Mouse (Mus musculus) natural killer cell, adult 2 months (primary cell): ENCODE data around the gene Gramd2.
A peak's percentile ranks its signal among the peaks of the same experiment; 100 is the strongest.

Source experiments
- DNase-seq, 2 experiments: peaks; one replicate each; pipeline ENCODE4 v3.0.0; 2022; ENCODE audit warnings: low spot score in 2 of 2

The Gramd2 gene

GRCm38 (mm10) chr9:59679678-59680533 lies at the start of gene Gramd2:
Gramd2 (plus strand) TSS chr9:59680144.
- no peak for DNase-seq

DNA sequence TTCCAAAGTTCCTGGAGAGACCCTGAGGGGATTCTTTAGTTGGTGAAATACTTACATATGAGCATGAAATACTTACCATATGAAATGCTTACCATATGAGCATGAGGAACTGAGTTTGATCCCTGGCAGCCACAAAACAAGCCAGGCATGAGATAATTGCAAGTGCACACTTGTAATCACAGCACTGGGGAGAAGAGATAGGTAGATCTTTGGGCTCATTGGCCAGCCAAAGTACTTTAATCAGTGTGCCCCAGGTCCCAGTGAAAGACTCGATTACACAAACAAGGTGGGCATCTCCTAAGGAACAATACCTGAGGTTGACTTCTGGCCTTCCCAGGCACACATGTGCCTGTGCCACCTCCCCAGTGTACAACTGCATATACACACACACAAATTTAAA lies 41.6 kb upstream of the Gramd2 start:
- DNase-seq, result no peak

DNA sequence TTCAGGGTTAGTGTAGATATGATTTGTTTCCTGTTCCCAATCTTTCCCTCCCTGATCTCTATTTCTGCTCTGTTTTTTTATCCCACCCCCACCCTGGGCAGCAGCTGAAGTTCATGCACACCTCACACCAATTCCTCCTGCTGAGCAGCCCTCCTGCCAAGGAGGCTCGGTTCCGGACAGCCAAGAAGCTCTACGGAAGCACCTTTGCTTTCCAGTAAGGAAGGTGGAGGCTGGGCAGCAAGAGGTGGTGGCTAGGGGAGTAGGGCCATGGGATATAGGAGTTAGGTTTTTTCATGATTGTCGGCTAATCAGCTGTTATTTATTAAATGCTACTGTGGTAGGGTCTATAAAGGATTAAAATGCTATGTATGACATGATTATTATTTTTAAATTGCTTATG lies 40.0 kb upstream of the Gramd2 start:
- DNase-seq, result no peak

DNA sequence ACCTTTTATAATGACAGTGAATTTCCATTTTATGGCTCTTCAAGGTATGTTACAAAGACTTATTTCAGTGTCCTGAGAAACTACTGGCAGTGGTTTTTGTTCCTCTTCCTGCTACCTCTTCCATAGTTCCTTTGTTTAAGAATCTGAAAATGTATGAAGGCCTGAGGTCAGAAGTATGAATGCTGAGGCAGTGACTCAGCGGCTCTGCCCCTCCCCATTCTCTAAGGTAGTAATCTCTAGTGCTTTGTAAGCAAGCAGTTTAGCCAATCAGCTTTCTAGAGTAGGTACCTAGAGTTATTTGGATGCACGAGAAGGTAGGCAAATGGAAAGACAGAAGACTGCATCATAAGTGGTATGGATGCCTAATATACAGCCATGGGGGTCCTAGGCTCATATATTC lies 38.6 kb upstream of the Gramd2 start:
- DNase-seq, result no peak

- no peak for DNase-seq
Measured at GRCm38 (mm10) chr9:59649911-59650310, 30.0 kb upstream of the Gramd2 start.

DNA sequence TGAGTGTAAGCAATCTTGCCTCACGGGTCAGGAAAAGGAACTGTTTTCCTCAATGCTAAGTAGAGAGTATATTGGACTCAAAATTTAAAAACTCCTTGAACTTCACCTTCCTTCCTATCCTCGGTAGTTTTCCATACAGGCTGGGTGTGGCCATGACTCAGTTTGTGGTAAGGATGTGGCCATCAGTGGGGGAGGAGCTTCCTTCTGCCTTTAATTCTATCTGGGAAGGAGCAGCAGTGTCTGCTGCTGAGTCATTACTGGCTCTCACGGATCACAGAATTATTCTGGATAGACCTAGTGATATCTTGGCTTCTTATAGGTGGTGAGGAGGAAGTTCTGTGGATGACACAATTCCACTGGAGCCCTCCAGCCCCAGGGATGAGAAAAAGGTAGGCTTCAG lies 26.6 kb upstream of the Gramd2 start:
- DNase-seq, result no peak

- no peak for DNase-seq
Measured at GRCm38 (mm10) chr9:59654450-59654983, 25.4 kb upstream of the Gramd2 start.

DNA sequence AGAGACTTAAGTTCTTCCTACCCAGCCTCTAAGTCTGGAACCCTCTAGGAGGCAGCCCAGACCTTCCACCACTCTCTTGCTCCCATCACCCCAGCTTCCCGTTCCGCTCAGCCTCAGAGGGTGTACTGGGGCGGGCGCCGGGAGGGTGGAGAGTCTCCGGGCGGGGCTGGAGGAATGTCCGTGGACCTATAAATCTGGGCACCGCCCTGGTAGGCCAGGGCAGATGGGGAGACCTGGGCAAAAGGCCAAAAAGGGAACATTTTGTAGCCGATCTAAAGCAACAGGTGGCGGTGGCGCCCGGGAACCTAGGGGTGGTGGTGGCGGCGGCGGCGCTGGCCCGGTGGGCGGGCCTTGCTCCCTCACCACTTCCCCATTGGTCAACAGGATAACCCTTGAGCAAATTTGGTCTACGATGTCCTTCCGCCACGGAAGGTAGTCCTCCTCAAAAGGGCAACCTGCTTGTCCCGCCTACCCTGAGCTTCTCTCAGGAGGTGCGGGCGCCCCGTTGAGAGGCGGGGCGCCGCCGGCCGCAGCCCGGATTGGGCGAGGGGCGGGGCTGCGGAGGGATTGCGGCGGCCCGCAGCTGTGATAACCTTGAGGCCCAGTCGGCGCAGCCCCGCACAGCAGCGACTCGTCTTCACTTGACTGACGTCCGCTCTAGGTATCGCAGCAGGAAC lies 23.8 kb upstream of the Gramd2 start, which contains the start of gene Pkm:
Gene Pkm (plus strand): TSS at position 411 of the 677 bp plus-strand sequence.
- DNase-seq, result peak; percentile 92 to 97

DNA sequence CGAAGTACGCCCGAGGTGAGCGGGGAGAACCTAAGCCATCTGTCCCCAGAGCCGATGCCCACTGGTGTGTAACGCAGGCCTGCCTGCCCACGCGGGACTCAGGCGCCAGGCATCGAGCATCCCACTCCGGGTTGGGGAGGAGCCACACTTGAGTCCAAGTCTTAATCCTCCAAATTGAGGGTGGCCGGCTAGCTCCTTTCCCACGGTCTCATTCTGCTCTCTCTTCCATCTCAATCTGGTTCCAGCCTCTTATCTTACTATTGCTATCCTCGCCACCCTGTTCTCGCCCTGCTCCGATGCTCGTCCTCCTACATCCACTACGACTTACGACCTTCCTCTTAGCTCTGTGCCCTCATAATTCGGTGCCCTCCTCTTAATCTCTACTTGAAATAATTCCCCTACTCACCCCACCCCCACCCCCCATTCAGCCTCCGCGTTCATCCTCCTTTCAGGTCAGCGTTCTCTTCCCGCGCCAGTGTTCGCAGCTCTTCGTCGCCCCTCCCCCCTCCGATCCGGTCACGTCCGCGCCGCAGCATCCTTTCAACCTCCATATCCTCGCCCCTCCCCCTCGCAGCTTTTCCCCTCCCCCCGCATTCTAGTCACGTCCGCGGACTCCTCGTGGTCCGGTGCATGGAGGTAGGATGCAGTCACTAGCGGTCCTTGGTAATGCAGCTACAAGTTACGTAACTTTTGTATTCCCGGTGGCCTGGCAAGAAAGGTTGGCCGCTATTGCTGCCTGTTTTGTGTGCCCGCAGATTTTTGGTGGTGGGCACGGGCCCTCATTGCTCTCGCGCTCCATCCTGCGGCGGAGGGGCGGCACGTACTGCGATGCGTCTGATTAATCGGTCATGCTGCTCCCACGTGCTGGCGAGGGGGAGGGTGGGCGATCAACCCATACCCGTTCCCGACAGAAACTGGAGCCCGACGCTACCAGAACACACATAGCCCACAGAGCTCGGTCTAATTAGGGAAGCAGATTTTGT lies 23.0 kb upstream of the Gramd2 start:
- peak; percentile 60 to 68 for DNase-seq

GRCm38 (mm10) chr9:59658146-59658545 lies 21.8 kb upstream of the Gramd2 start:
- DNase-seq, result no peak

- DNase-seq, result peak; percentile 74 to 81
Measured at GRCm38 (mm10) chr9:59659036-59660026, 20.6 kb upstream of the Gramd2 start.

- no peak for DNase-seq
Measured at GRCm38 (mm10) chr9:59660421-59660820, 19.5 kb upstream of the Gramd2 start.

GRCm38 (mm10) chr9:59661298-59661975 lies 18.5 kb upstream of the Gramd2 start:
- DNase-seq, result no peak

DNA sequence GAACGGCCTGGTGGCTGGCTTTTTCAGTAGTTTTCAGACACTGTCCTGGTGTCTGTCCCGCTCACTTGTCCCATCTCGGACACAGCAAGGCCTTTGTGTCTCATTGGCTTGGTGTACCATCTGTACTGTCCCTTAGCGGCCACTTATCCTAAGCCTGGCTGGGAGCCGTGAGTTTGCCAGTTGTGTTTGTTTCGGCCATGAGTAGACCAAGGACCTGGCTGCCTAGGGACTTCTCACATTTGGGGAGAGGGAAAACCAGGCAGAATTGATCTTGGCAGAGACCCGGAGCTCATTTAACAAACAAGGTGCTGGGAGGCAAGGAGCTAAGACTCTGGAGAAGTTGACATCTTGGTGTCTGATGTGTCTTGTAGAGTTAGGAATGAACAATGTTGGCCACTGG lies 16.7 kb upstream of the Gramd2 start:
- DNase-seq, result no peak

GRCm38 (mm10) chr9:59663957-59664356 lies 16.0 kb upstream of the Gramd2 start:
- DNase-seq, result no peak

DNA sequence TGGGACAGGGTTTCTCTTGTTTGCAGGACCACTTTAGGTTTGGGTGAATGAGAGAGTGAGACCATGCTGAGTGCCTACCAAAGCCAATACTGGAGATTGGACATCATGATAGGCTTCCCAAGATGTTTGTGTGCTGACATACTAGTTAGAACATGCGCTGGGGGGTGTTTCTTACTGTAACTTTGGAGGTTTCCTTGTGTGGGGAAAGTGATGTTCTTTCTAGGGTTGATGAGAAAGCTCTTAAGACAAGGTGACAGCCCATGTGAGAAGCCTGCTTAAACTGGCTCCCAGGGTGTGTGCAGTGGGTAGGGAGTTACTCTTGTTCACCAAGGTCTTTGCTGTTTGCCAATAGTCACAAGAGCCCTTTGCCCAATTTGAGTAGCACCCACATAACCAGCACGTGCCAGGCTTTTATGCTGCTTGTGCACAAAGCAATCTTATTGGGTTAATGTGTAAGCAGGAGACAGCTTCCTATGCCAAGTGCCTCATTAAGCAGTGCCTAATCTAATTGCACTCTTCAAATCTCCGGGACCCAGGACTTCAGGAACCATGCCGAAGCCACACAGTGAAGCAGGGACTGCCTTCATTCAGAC lies 15.2 kb upstream of the Gramd2 start:
- no peak for DNase-seq

DNA sequence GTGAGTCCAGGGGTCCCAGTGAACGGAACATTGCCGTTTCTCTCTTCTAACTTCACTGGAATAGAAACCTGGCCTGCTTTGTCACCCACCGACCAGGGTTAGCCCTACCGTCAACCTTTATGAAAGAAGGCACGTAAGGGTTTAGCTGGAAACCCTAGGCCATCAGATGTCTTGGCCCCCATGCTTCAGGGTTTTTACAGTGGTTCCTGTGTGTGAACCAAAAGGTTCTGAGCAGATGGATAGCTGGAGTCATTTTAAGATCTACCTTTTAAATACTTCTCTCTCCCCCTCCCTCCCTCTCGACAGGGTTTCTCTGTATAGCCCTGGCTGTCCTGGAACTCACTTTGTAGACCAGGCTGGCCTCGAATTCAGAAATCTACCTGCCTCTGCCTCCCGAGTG lies 13.9 kb upstream of the Gramd2 start:
- DNase-seq, result no peak

DNA sequence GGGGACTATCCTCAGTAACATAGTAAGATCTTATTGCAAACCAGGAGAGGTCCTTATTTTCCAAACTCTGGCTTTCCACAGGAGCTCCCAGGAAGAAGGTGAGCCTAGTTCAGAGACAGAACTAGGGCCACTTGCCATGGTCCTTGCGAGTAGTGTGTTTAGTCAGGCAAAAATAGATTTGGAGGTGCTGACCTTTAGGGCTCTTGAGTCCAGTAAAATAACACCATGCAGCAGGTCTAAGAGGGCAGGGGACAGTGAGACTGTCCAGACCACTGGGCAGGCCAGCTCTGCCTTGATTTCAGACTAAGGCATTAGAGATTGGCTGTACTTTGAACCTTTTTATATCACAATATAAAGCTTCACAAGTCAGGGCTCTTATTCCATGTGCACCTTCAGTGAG lies 13.1 kb upstream of the Gramd2 start:
- DNase-seq, result no peak

DNA sequence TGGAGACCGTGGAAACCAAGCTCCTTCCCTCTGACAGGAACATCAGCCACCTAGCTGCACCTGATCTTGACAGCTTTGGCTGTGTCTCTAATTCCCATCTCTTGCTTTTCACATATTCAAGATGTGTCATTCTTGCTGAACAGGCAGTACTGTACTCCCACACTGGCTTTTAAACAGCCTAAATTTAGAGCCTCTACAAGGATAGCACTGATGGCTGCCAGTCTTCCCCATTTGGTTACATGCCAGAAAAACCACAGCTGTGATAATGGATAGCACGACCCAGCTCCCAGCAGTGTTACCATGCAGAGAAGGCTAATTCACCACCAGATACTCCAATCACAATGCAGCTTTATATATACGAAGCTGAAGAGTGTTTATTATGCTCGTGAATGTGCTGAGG lies 12.7 kb upstream of the Gramd2 start:
- DNase-seq, result no peak
